Mouse (Mus musculus) testis, adult 2 months (tissue): Measurements from ENCODE around the gene Osbp2.

Source experiments
- CTCF ChIP-seq: fragments of 200-500 bp; IDR thresholded peaks from 2 replicates; pipeline ENCODE4 v1.5.1; 2012; ENCODE audit warnings: low read depth, mild to moderate bottlenecking, inconsistent platforms, low read length, moderate library complexity; ENCODE audit not compliant: control insufficient read depth, insufficient read depth, insufficient replicate concordance
- POLR2A ChIP-seq: fragments of 200-500 bp; IDR thresholded peaks from 2 replicates; pipeline ENCODE4 v1.6.1; 2012; ENCODE audit warnings: low read depth, mild to moderate bottlenecking, inconsistent platforms, low read length, moderate library complexity; ENCODE audit not compliant: control insufficient read depth

- TF ChIP-seq POLR2A (no peak), CTCF (no peak)
Observed at GRCm38 (mm10) chr11:3854156-3854555, 9.5 kb downstream of the Osbp2 start.
